Mouse (Mus musculus) megakaryocyte, embryonic 14.5 days (primary cell): Measurements from ENCODE around the gene a.

Source experiments
- FLI1 ChIP-seq: IDR thresholded peaks from 2 replicates; pipeline ENCODE4 v1.6.1; 2012; ENCODE audit warnings: low read length, inconsistent platforms, mixed read lengths
- GATA1 ChIP-seq: IDR thresholded peaks from 3 replicates; pipeline ENCODE4 v1.6.1; 2012; ENCODE audit warnings: mixed read lengths, low read length, inconsistent platforms, borderline replicate concordance

- TF ChIP-seq GATA1 (no peak), FLI1 (no peak)
Observed at GRCm38 (mm10) chr2:155030831-155031230, 239.6 kb downstream of the a start.
